In genomic region chr16:32696841-32697464, GRCm38 (mm10) we compare ENCODE assay signal across 8 mouse cellular contexts. TPM values are rescaled to one million over a fixed set of nuclear protein-coding genes. Genes with fewer than 3 reads are reported as not detected.
DNase-seq lines count a peak whose midpoint lies in the region; TF ChIP-seq lines count a peak whose summit lies in the region.

No protein-coding gene starts in this region.

- peak; percentile 48; the same call in 1 of the 2 replicates for TF ChIP-seq CTCF in brain, embryonic 14.5 days (IDR thresholded peaks at IDR 0.05; ENCODE audit: borderline replicate concordance, extremely low read depth, insufficient read depth, insufficient read length)

- peak; percentile 41 for DNase-seq in layer of hippocampus, adult 11-12 months (ENCODE audit: low spot score)
- DNase-seq in layer of hippocampus, postnatal 10 days (ENCODE audit: low spot score in 2 of 2), result no peak
- DNase-seq in ES-CJ7 (ENCODE audit: low read depth, low spot score), result peak; percentile 71
- DNase-seq in brain, embryonic 14.5 days (ENCODE audit: low read depth), result peak; percentile 23
- DNase-seq in lung, postnatal 14 days, result peak; percentile 57
- DNase-seq in right cerebral cortex, postnatal 25 days, result no peak
- no peak for DNase-seq in right cerebral cortex, postnatal 10 days (ENCODE audit: low spot score in 2 of 2)
- no peak for DNase-seq in left cerebral cortex, adult 18-20 months (ENCODE audit: low spot score in 2 of 2)

- TF ChIP-seq POLR2A in brain, embryonic 14.5 days (IDR thresholded peaks at IDR 0.05; ENCODE audit: borderline replicate concordance, extremely low read depth, insufficient read depth, insufficient read length, poor library complexity, severe bottlenecking), result no peak

RNA-seq across cellular contexts. Expression of gene Muc4, which starts 38.7 kb away (rescaled TPM):
- total RNA-seq in layer of hippocampus, postnatal 10 days (2021), result not detected
- polyA plus RNA-seq in brain, embryonic 14.5 days (2012; rRNA removed), result 0.01 and 0.07 TPM in 2 replicates
- not detected for total RNA-seq in left cerebral cortex, adult 18-20 months (2021)

RNA-seq across cellular contexts. Expression of gene Tnk2, which starts 53.3 kb away (rescaled TPM):
- 100 to 1,000 TPM; 114 to 128 TPM for total RNA-seq in layer of hippocampus, postnatal 10 days (2021)
- 127 and 134 TPM in 2 replicates for polyA plus RNA-seq in brain, embryonic 14.5 days (2012; rRNA removed)
- total RNA-seq in left cerebral cortex, adult 18-20 months (2021), result 100 to 1,000 TPM; 245 to 253 TPM

Comparison
In these comparisons a context has a peak if more than half of its experiments do, and no peak if none do; other contexts are left out.
1. DNase-seq: peak in layer of hippocampus, adult 11-12 months (single experiment), ES-CJ7 (single experiment), brain, embryonic 14.5 days (single experiment) and lung, postnatal 14 days (single experiment); none in layer of hippocampus, postnatal 10 days (0 of 2), right cerebral cortex, postnatal 25 days (single experiment), right cerebral cortex, postnatal 10 days (0 of 2) and left cerebral cortex, adult 18-20 months (0 of 2).